Mouse (Mus musculus) monocyte, adult 2 months (primary cell): Measurements from ENCODE around the gene Coa7.

Source experiments
- DNase-seq, 2 experiments: peaks; one replicate each; pipeline ENCODE4 v3.0.0; 2022; ENCODE audit warnings: low spot score in 2 of 2, low read depth in 1 of 2

Coa7 gene

DNA sequence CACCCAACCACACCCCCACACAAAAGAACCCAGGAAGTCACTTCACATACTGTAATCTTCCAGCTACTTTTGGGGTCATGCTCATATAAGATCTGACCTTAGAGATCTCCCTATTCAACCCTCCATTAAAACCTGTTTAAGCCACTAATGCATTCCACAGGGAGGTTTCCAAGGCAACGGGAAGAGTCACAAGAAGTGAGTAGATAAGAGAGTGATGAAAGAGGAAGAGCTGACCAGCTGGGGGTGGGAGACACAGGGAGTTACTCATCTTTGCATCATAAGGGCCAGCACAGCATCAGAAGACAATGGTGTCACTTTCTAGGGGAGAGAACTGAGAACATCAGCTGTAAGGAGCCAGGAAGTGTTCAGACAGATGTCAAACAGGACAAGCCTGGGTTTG lies 52.2 kb downstream of the Coa7 start:
- no peak for DNase-seq

DNA sequence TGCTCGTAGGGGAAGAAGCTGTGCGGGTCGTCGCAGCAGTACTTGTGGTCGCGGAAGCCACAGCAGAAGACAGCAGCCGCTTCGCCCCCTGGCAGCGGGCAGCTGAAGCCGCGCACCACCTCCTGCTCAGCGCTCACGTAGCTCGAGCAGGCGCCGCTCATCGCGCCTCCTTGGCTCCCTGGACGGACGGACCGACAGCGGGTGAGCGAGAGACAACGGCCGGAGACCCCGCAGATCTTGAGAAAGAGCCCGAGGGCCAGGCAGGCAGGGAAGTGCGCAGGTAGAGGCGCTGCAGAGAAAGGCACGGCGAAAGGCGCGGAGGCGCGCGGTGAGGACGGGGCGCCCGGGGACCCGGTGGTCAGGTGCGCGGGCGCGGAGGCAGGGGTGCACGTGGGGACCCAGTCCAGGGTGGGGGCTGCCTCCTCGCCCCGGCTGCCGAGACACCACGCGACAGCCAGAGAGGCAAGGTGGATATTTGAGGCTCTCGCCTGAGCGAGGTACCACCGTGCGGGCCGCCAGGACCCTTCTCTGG lies 55.3 kb downstream of the Coa7 start, which contains the start of gene Shisal2a:
TSS of gene Shisal2a (minus strand) at position 167 of the 532 bp plus-strand sequence.
- no peak for DNase-seq

DNA sequence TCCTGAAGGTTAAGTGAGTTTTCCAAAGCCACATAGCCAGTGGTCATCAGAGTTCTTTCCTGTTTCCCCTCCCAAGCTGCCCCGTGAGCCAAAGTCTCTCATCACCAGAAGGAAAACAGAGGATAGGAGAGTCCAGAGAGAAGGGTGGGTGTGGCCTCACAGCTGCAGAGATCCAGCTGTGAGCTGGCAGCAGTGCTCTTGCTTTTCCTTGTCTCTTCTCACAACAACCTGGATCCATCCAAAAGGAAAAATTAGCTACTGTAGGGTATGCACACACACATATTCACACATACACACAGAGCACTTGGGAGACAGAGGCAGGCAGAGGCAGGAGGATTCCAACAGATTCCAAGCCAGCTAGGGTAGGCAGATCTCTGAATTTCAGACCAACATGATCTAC lies 58.1 kb downstream of the Coa7 start:
- DNase-seq: no peak

DNA sequence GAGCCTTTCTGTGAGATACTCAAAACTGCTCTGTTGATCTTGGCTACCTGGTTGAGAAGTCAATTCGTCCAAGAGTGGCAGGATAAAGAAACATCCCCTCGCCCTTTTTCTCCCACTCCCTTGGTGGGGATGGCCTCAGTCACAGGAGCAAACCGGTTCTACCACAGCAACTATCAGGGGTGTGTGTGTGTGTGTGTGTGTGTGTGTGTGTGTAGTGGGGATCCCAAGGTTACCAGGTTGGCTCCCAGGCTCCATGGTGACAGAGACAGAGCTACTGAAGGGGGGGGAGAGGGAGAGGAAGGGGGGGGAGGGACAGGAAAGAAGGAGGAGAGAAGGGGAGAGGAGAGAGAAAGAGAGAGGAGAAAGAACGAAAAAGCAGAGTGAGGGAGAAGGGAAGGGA lies 59.2 kb downstream of the Coa7 start:
- no peak for DNase-seq

DNA sequence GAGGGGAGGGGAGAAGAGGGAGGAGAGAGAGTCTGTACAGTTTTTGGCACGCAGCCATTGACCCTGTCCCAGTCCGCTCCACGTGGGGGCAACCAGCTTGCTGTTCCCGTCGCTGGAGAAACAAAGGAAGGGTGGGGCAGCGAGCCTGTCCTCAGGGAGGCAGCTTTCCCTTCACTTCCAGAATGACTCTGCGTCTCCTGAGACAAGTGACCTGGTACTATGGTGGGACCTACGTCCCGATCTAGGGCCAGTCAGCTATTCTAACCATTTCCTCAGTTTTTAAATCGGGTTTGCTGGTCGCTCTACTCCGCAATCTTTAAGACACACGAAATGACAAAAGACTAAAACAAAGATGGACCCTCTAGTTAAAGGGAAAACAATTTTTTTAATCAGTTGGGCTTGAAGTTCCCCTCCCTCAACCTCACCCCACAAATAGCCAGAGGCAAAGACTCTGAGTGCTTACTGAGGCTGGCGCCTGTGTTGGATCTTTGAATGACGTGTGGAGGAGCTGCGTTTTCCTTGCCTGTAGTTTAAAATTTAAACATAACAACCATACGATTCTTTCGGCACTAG lies 59.8 kb downstream of the Coa7 start:
- DNase-seq: no peak

DNA sequence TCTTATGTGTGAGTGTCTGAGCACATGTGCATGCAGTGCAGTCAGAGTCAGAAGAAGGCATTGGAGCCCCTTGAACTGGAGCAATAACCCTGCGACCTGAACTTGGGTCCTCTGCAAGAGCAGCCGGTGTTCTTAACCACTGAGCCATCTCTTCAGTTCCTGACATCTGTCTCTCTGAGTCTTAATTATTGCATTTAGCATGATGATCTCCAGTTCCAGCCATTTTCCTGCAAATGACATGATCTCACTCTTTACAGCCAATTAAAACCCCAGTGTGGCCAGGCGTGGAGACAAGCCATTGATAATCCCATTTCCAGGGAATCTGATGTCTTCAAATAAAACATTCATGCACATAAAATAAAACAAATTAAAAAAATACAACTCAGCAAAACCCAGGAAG lies 60.8 kb downstream of the Coa7 start:
- no peak for DNase-seq

DNA sequence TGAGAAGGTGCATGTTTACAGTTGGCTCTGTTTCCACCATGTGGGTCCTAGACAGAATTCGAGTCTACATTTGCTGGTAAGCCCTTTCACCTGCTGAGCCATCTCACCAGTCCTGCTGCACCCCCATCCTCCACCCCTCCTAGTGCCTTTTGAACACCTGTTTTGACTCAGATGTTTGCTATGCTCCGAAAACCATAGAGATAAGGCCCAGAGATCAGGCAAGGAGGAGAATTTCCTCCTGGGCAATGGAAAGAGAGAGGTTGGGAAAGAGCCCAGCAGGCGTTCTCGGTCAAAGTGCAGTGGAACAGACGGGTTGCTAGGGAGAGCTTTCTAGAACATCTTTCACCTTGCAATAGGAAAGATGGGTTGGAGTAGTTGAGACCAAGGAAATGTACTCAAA lies 63.2 kb downstream of the Coa7 start:
- no peak for DNase-seq
